Mouse (Mus musculus) G1E (cell line): ENCODE results near the gene Cd93. TPM values are rescaled to one million over a fixed set of nuclear protein-coding genes. Genes with fewer than 3 reads are reported as not detected.

Source experiments
- ATAC-seq: 2 replicates; pipeline ENCODE4 v1.8.0; 2016; ENCODE audit warnings: mild to moderate bottlenecking; ENCODE audit not compliant: insufficient number of reproducible peaks, poor library complexity, low FRiP score, severe bottlenecking; ENCODE audit errors: extremely low read depth
- DNase-seq: peaks from one replicate; pipeline ENCODE4 v3.0.0; 2012; ENCODE audit warnings: low spot score
- H3K27me3 ChIP-seq: 2 replicates; pipeline ENCODE4 v1.6.1; 2012; ENCODE audit warnings: mild to moderate bottlenecking, low read length, inconsistent platforms; ENCODE audit not compliant: insufficient read depth
- H3K36me3 ChIP-seq: replicated peaks from 2 replicates; pipeline ENCODE3; 2012; ENCODE audit warnings: mild to moderate bottlenecking, inconsistent platforms
- H3K4me1 ChIP-seq: 2 replicates; pipeline ENCODE4 v1.6.1; 2012; ENCODE audit warnings: low read depth, low read length, inconsistent platforms, mixed read lengths; ENCODE audit not compliant: insufficient read depth
- H3K4me3 ChIP-seq: 2 replicates; pipeline ENCODE4 v1.5.1; 2012; ENCODE audit warnings: low read depth, mild to moderate bottlenecking, inconsistent platforms, low read length, moderate library complexity, mixed read lengths
- H3K9me3 ChIP-seq: replicated peaks from 2 replicates; pipeline ENCODE4 v1.6.1; 2012; ENCODE audit warnings: inconsistent platforms
- CTCF ChIP-seq: IDR thresholded peaks from 2 replicates; pipeline ENCODE4 v1.5.1; 2012; ENCODE audit warnings: low read depth, low read length, inconsistent platforms, mixed read lengths
- GATA1 ChIP-seq: IDR thresholded peaks from 2 replicates; pipeline ENCODE4 v1.6.1; 2012; ENCODE audit warnings: borderline replicate concordance, low read length, inconsistent platforms, mixed read lengths
- GATA2 ChIP-seq: IDR thresholded peaks from 2 replicates; pipeline ENCODE4 v1.6.1; 2012; ENCODE audit warnings: low read depth, low read length, inconsistent platforms, borderline replicate concordance
- POLR2AphosphoS5 ChIP-seq: IDR thresholded peaks from 2 replicates; pipeline ENCODE4 v1.6.1; 2012; ENCODE audit warnings: low read depth, low read length, inconsistent platforms; ENCODE audit not compliant: insufficient replicate concordance
- TAL1 ChIP-seq: conservative IDR thresholded peaks from 2 replicates; pipeline ENCODE4 v1.6.1; 2012; ENCODE audit warnings: low read depth, low read length, inconsistent platforms, mixed read lengths
- polyA plus RNA-seq: library from polyadenylated mRNA; stranded (reverse); fragments of >175 nt; gene quantifications from 2 replicates; pipeline ENCODE4 v1.2.3, GENCODE M21; 2012
- total RNA-seq, 2 experiments: library from RNA; stranded (forward) in 1 of 2; stranded (reverse) in 1 of 2; fragments of 200-1000 nt in 1 of 2; fragments of >200 nt in 1 of 2; fragmentation: Nextera tagmentation in 1 of 2; gene quantifications; 2 replicates each; pipeline ENCODE4 v1.2.3; 2014 to 2017

The Cd93 gene
- total and polyA plus RNA-seq, 3 experiments, result 0.01 to 0.11 TPM; not detected in 1

- DNase-seq, result no peak
- no peak for ATAC-seq
- no peak for TF ChIP-seq POLR2AphosphoS5
- no peak for TF ChIP-seq TAL1
- no peak for TF ChIP-seq CTCF
- TF ChIP-seq GATA2, result no peak
- no peak for TF ChIP-seq GATA1
These were observed 22.3 kb downstream of the Cd93 start for GRCm38 (mm10) chr2:148421112-148421511.

GRCm38 (mm10) chr2:148419776-148420175 is 23.6 kb downstream of the Cd93 start:
- ATAC-seq (no peak), DNase-seq (no peak)
- H3K36me3 ChIP-seq, result no peaks in the 10 kb centered on the region
- H3K4me1 ChIP-seq, result no peaks in the 10 kb centered on the region
- H3K27me3 ChIP-seq, result no peaks in the 10 kb centered on the region
- H3K9me3 ChIP-seq, result peaks cover 10% of the 10 kb centered on the region
- H3K4me3 ChIP-seq, result no peak overlapping the region
- no peak for TF ChIP-seq CTCF
- no peak for TF ChIP-seq GATA2
- TF ChIP-seq TAL1, result no peak
- TF ChIP-seq POLR2AphosphoS5, result no peak
- no peak for TF ChIP-seq GATA1

More at GRCm38 (mm10) chr2:148421112-148421511, 22.3 kb downstream of the Cd93 start:
- no peak overlapping the region for H3K4me3 ChIP-seq
- H3K4me1 ChIP-seq, result no peaks in the 10 kb centered on the region
- H3K27me3 ChIP-seq, result no peaks in the 10 kb centered on the region
- H3K9me3 ChIP-seq, result peaks cover 12% of the 10 kb centered on the region
- no peaks in the 10 kb centered on the region for H3K36me3 ChIP-seq

GRCm38 (mm10) chr2:148419151-148419550 is 24.2 kb downstream of the Cd93 start:
- no peaks in the 10 kb centered on the region for H3K27me3 ChIP-seq
- peaks cover 10% of the 10 kb centered on the region for H3K9me3 ChIP-seq
- H3K4me3 ChIP-seq, result no peak overlapping the region
- H3K4me1 ChIP-seq, result no peaks in the 10 kb centered on the region
- ATAC-seq (no peak), DNase-seq (no peak)
- TF ChIP-seq CTCF (no peak), GATA1 (no peak), POLR2AphosphoS5 (no peak), GATA2 (no peak), TAL1 (no peak)
- H3K36me3 ChIP-seq, result no peaks in the 10 kb centered on the region

GRCm38 (mm10) chr2:148409821-148410220 is 33.5 kb downstream of the Cd93 start:
- ATAC-seq (no peak), DNase-seq (no peak)
- no peak for TF ChIP-seq POLR2AphosphoS5
- TF ChIP-seq CTCF, result no peak
- no peak for TF ChIP-seq GATA2
- TF ChIP-seq GATA1, result no peak
- no peak for TF ChIP-seq TAL1
- Histone ChIP-seq H3K4me1 (no peaks in the 10 kb centered on the region), H3K4me3 (no peak overlapping the region), H3K36me3 (no peaks in the 10 kb centered on the region), H3K27me3 (no peaks in the 10 kb centered on the region), H3K9me3 (peaks cover 49% of the 10 kb centered on the region)

- Histone ChIP-seq H3K4me1 (no peaks in the 10 kb centered on the region), H3K27me3 (no peaks in the 10 kb centered on the region), H3K4me3 (no peak overlapping the region), H3K9me3 (peaks cover 50% of the 10 kb centered on the region), H3K36me3 (no peaks in the 10 kb centered on the region)
- TF ChIP-seq CTCF (no peak), POLR2AphosphoS5 (no peak), GATA2 (no peak), GATA1 (no peak), TAL1 (no peak)
- ATAC-seq (no peak), DNase-seq (no peak)
These were observed 34.2 kb downstream of the Cd93 start for GRCm38 (mm10) chr2:148409141-148409540.

- no peak overlapping the region for H3K4me3 ChIP-seq
- H3K27me3 ChIP-seq, result no peaks in the 10 kb centered on the region
- H3K9me3 ChIP-seq, result peaks cover 53% of the 10 kb centered on the region
- TF ChIP-seq GATA1 (no peak), CTCF (no peak), TAL1 (no peak), GATA2 (no peak), POLR2AphosphoS5 (no peak)
- ATAC-seq (no peak), DNase-seq (no peak)
- no peaks in the 10 kb centered on the region for H3K36me3 ChIP-seq
- H3K4me1 ChIP-seq, result no peaks in the 10 kb centered on the region
These were observed 34.6 kb downstream of the Cd93 start for GRCm38 (mm10) chr2:148408761-148409120.
